Mouse (Mus musculus): Measurements from ENCODE around the gene Foxo6.

The Foxo6 gene

GRCm38 (mm10) chr4:120242783-120243262 lies 44.3 kb downstream of the Foxo6 start:
- DNase-seq: peak; percentile 71

- DNase-seq: no peak
These were observed 46.0 kb downstream of the Foxo6 start for GRCm38 (mm10) chr4:120241106-120241505.

GRCm38 (mm10) chr4:120239419-120239818 lies 47.7 kb downstream of the Foxo6 start:
- no peak for DNase-seq

GRCm38 (mm10) chr4:120233243-120233642 lies 53.9 kb downstream of the Foxo6 start:
- DNase-seq: no peak

GRCm38 (mm10) chr4:120232541-120232940 lies 54.6 kb downstream of the Foxo6 start:
- no peak for DNase-seq

- DNase-seq: no peak
These were observed 55.2 kb downstream of the Foxo6 start for GRCm38 (mm10) chr4:120231982-120232381.

- DNase-seq: peak; percentile 39
These were observed 56.9 kb downstream of the Foxo6 start for GRCm38 (mm10) chr4:120230256-120230649.

- DNase-seq: no peak
These were observed 57.5 kb downstream of the Foxo6 start for GRCm38 (mm10) chr4:120229505-120230255.

- DNase-seq: no peak
These were observed 58.5 kb downstream of the Foxo6 start for GRCm38 (mm10) chr4:120228613-120229012.

GRCm38 (mm10) chr4:120227224-120227623 lies 59.9 kb downstream of the Foxo6 start:
- DNase-seq: peak; percentile 30

GRCm38 (mm10) chr4:120226682-120227081 lies 60.5 kb downstream of the Foxo6 start:
- no peak for DNase-seq

GRCm38 (mm10) chr4:120225135-120225780 lies 61.9 kb downstream of the Foxo6 start:
- peak; percentile 91 for DNase-seq

- DNase-seq: peak; percentile 53
These were observed 63.3 kb downstream of the Foxo6 start for GRCm38 (mm10) chr4:120223805-120224204.

- DNase-seq: peak; percentile 26
These were observed 63.9 kb downstream of the Foxo6 start for GRCm38 (mm10) chr4:120223108-120223745.

GRCm38 (mm10) chr4:120221708-120222107 lies 65.4 kb downstream of the Foxo6 start:
- no peak for DNase-seq

- DNase-seq: no peak
These were observed 68.3 kb downstream of the Foxo6 start for GRCm38 (mm10) chr4:120218878-120219277.

All from cerebellum, adult 9-11 months (tissue).